Mouse (Mus musculus) megakaryocyte progenitor cell, adult 5-6 weeks (primary cell): ENCODE results near the gene Uhrf1bp1. TPM values are rescaled to one million over a fixed set of nuclear protein-coding genes. Genes with fewer than 3 reads are reported as not detected.
"Not testable (repeated sequence)": the region's sequence is repeated elsewhere in the genome, so short reads cannot be mapped to it uniquely, and the experiment has no call there.

Experiments used
- ATAC-seq: replicated peaks from 2 replicates; pipeline ENCODE4 v1.8.0; 2016; ENCODE audit warnings: mild to moderate bottlenecking, moderate TSS enrichment, inconsistent platforms; ENCODE audit not compliant: poor library complexity
- total RNA-seq, 2 experiments: library from RNA; stranded (forward) in 1 of 2; stranded (reverse) in 1 of 2; fragments of 157-497, 149-512 nt in 1 of 2; fragments of 200-1000 nt in 1 of 2; gene quantifications; 2 replicates each; pipeline versions ENCODE4 v1.2.3 to v1.2.4; 2015 to 2017

Uhrf1bp1 gene
- total RNA-seq (2015): 6.0 and 8.1 TPM in 2 replicates
- 8.4 and 9.3 TPM in 2 replicates for total RNA-seq (2017)

- ATAC-seq: peak; percentile 66
Measured at GRCm38 (mm10) chr17:27856265-27856797, at the start of gene Uhrf1bp1. Gene Uhrf1bp1, plus strand, starts transcription at chr17:27856441.

DNA sequence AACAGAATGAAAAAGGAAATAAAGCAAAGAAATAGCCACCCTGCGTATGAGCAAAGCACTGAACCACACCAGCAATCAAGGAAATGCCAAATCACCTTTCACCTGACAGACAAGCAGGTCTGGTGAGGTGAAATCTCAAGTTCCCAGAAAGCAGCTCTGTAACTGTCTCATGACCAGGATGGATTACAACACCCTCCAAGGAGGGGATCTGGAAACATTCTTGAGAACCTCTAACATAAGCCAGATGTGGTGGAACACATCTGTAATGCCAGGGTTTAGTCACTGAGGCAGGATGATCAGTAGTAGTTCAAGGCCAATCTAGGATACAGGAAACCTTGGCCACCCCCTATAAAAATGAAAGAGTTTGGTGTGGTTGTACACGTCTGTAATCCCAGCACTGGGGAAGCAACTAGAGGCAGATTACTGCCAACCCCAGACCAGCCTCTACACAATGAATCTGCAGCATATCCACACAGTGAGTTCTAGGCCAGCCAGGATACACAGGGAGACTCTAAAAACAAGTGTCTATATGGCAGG, 48.6 kb upstream of the Uhrf1bp1 start:
- ATAC-seq: no peak

- no peak for ATAC-seq
Measured at GRCm38 (mm10) chr17:27810569-27811331, 45.5 kb upstream of the Uhrf1bp1 start.

- no peak for ATAC-seq
Measured at GRCm38 (mm10) chr17:27811980-27812379, 44.3 kb upstream of the Uhrf1bp1 start.

DNA sequence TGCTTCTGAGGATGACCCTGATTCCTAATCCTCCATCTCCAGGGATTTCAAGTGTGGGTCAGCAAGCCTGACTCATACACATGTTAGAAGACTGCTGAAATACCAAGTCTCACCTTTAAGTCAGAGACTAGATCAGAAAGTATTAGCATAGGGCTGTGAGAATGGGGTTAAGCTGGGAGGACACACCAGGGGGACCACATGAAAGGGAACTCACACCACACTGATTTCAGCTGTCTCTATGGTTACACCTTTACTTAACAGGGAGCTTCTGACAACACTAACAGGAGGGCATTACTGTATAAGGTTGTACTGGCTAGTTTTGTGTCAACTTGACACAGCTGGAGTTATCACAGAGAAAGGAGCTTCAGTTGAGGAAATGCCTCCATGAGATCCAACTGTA, 41.6 kb upstream of the Uhrf1bp1 start:
- no peak for ATAC-seq

DNA sequence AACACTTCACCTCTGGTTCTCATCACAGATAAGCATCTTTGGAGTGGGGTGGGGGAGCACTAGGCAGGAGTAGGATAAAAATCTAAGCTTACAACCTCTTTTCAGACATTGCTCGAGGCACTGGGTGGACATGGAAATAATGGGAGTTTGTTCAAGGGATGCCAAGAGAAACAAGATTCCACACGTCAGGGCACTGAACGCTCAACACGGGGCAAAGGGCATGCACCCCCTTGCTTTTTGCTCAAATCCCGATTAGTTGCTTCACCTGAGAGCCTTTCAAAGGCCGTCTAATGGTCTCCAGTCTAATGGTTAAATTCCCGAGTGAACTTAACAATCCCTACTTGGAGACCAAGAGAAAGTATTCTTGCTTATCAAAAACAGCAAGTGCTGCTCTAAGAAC, 37.2 kb upstream of the Uhrf1bp1 start:
- no peak for ATAC-seq

GRCm38 (mm10) chr17:27819521-27819970, 36.7 kb upstream of the Uhrf1bp1 start:
- ATAC-seq: peak; percentile 8; the same call in 1 of the 2 replicates

DNA sequence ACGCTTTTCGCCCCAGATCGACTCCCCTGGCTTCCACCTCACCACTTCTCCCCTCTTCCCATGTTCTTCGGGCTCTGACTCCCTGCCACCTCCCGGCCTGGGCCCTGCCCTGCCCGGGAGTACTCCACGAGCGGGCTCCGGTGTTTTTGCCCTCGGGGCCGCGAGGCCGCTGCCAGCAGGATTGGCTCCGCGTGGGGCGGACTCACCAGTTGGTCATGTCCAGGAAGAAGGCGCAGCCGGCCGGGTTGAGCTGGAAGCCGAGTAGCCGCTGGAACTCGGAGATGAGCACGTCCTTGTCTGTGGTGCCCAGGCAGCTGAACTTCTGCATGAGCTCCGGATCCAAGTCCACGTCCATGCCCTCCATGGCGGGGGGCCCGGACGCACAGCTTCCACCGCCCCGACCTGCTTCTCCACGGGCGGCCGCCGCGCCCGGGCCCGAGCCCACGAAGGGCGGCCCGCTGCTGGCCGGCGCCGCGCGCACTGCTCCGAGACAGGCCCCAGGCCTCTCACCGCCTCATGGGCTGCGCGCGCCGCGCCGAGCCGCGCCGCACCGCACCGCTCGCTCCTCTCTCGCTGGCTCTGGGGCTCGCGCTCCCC, 36.2 kb upstream of the Uhrf1bp1 start:
- no peak for ATAC-seq

DNA sequence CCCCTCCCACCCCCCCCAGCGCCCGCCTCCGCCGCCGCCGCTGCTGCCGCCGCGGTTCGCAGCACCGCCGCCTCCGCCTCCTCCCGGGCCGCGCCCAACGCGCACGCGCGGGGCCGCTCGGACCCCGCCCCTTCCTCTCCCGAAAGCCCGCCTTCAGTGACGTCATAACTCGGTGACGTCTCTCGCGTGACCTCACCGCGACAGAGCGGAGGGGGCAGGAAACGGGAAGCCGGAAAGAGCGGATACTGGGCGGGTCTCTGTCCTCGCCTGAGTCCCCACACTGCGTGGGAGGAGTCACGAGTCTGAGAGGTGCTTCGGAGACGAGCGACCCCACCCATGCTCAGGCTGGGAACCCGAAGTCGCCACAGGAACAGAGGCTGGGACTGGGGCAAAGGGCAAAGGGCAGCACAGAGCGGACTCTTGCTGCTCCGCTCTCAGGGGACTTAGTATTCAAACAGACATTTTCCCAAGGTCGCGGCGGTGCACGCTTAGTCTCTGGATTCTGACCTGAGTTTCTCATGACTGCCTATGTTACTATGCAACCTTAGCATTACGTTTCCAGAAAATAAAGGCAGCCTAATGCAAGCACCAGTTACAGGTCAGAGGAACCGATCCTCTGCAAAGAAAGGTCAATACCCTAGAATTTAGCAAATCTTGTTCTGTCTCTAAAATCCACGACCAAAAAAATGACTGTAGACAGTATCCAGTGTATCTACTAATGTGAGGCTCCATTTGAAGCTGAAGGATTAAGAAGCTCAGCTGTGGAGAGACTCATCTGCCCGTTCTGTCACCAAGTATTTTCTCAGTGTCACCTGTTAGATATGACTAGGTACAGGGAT, 35.5 kb upstream of the Uhrf1bp1 start, which contains the start of gene D17Wsu92e:
TSS of gene D17Wsu92e (minus strand) at position 81 of the 839 bp plus-strand sequence.
- ATAC-seq: peak; percentile 81

DNA sequence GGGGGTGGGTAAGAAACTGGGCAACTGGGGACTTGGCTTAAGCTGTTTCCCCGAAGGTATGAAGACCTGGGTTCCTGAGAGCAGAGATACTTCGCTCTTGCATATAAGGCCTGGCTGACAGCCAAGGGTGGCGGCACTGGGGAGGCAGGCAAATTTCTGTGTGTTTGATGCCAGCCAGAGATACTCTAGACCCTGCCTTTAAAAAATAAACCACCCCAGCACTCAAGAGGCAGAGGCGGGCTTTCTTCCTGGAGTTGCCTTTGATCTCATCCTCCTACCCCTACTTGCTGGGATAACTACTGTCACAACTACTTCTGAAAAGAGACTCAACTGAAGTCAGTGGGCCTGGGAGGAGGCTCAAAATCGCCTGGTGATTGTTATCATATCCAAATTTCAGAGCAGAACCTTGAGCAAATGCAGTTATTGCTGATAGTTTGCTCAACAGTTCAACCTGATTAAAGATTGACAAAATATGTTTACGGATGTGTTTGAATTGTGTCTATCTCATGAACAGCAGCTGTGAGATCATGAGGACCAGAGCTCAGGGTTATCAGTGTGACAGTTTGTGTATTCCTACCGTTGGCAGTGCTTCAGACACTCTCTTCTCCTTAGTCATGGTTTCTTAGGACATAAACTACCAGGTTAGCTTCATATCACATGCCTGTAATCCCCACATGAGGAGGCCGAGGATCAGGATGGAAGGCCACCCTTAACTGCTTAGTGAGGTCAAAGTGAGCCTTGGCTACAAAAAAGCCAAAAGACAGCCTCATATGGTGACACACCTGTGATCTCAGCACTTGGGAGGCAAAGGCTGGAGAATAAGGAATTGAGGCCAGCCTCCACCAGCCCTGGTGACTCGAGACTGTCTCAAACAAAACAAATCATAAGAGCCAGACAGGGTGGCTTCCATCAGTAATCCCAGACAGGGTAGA, 34.6 kb upstream of the Uhrf1bp1 start:
- peak; percentile 33 for ATAC-seq

DNA sequence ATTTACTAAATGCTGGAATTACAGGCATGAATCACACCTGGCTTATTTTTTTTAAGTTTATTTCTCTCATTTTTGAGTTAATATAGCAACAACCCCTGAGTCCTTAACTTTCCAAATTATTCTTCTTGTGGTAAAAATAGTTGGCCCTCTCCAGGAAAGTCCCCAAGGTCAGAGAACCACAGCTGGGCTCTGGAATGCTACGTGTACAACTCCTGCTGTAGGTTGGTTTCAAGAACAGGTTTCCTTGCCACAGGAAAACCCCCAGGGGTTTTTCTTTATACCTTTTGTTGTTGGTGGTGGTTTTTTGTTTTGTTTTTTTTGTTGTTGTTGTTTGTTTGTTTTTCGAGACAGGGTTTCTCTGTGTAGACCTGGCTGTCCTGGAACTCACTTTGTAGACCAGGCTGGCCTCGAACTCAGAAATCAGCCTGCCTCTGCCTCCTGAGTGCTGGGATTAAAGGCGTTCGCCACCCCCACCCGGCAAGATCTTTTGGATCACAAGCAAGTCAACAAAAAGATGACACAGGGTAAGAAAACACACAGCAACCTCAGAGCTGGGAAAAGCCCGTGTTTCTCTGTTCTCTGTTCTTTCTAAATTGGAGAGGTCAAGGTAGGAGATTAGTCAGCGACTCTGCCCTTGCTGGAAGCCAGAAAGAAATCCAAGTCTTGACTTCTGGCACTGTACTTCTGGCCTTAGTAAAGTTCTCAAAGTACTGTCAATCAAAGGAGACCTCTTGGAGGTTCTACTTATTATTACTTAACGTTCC, 32.9 kb upstream of the Uhrf1bp1 start:
- no peak for ATAC-seq

DNA sequence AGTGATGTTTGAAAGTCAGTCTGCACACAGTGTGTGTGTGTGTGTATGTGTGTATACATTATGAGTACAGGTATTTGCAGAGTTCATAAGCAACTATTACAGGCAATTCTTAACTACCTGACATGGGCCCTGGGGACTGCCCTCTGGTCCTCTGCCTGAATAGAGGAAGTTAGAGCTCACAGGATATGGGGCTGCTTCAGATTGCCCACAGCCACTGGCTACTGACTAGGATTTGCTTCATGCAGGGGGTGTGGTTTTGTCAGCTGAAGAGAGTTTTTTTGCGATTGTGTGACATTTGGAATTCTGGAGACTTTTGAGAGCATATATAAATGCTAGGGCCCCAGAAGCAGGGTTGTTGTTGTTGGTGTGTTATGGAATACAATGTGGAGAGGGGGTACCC, 31.3 kb upstream of the Uhrf1bp1 start:
- ATAC-seq: no peak; the same call in 1 of the 2 replicates

GRCm38 (mm10) chr17:27825539-27825938, 30.7 kb upstream of the Uhrf1bp1 start:
- ATAC-seq: no peak

DNA sequence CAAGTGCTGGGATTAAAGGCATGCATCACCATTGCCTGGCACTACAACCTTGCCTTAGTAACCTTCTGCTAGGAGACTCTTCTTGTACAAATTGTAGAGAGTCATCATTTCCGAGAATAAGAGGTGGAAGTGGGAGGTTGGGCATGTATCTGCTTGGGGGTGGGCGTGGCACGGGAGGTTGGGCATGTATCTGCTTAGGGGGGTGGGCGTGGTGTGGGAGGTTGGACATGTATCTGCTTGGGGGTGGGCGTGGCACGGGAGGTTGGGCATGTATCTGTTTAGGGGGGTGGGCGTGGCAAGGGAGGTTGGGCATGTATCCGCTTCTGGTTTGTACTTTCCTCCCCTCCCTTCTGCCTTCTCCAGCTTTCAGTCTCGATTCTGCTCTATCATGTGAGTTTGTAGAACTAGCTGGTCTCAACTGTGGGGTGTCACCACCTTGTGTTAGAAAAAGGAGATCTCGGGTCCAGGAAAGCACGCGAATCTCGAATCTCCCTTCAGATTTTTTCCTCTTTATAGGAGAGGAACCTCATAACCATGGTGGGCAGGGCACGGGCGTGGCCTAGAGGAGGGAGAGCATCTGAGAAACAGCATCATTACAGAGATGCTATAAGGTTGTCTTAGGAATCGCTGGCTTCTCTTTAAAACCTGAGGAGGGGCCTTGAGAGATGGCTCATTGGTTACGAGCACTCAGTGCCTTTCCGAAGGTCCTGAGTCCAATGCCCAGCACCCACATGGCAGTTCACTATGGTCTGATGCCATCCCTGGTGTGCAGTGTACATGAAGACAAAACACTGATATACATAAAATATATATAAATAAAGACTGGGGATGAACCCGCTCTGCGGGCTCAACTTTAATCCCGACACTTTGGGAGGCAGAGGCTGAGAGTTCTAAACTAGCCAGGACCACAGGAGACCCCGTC, 30.0 kb upstream of the Uhrf1bp1 start:
- ATAC-seq: peak; percentile 88

- ATAC-seq: peak; percentile 32
Measured at GRCm38 (mm10) chr17:27826908-27827383, 29.3 kb upstream of the Uhrf1bp1 start.

DNA sequence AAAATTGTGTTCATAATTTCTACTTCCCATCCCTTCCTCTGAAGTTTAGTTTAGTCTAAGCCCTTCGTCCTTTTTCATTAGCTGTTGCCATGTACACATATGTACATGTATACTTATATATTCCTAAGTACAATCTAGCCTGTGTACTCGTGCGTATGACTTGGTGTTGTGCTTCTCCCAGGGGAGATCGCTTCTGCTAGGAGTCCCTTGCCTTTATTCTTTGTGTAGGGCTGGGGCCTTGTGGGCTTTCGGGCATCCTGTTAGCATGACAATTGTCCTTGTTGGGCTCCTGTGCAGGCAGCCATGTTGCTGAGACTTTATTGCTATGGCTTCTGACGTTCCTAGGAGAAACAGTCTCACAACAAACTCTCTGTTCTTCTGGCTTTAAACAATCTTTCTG, 28.7 kb upstream of the Uhrf1bp1 start:
- ATAC-seq: no peak

DNA sequence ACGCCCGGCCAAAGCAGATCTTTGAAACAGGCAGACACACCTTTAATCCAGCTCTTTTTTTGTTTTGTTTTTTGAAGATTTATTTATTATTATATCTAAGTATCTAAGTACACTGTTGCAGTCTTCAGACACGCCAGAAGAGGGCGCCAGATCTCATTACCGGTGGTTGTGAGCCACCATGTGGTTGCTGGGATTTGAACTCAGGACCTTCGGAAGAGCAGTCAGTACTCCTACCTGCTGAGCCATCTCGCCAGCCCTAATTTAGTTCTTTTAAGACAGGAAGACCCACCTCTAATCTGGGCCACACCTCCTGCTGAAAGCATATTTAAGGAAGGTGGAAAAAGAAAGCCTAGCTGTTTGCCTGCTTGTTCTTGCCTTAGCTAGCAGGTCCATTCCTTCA, 25.8 kb upstream of the Uhrf1bp1 start:
- no peak for ATAC-seq

GRCm38 (mm10) chr17:27837850-27838249, 18.4 kb upstream of the Uhrf1bp1 start, which contains the start of gene Snrpc:
Gene Snrpc, plus strand, starts transcription at chr17:27838150.
- ATAC-seq: not testable (repeated sequence)
